Mouse (Mus musculus) liver, embryonic 14.5 days (tissue): ENCODE data around the gene Adcy6.

Source experiments
- CTCF ChIP-seq: IDR thresholded peaks from 2 replicates; pipeline ENCODE4 v1.5.1; 2016; ENCODE audit warnings: antibody characterized with exemption, low read depth, control low read depth
- EP300 ChIP-seq: IDR thresholded peaks from 2 replicates; pipeline ENCODE4 v1.6.1; 2016; ENCODE audit warnings: antibody characterized with exemption, low read depth

DNA sequence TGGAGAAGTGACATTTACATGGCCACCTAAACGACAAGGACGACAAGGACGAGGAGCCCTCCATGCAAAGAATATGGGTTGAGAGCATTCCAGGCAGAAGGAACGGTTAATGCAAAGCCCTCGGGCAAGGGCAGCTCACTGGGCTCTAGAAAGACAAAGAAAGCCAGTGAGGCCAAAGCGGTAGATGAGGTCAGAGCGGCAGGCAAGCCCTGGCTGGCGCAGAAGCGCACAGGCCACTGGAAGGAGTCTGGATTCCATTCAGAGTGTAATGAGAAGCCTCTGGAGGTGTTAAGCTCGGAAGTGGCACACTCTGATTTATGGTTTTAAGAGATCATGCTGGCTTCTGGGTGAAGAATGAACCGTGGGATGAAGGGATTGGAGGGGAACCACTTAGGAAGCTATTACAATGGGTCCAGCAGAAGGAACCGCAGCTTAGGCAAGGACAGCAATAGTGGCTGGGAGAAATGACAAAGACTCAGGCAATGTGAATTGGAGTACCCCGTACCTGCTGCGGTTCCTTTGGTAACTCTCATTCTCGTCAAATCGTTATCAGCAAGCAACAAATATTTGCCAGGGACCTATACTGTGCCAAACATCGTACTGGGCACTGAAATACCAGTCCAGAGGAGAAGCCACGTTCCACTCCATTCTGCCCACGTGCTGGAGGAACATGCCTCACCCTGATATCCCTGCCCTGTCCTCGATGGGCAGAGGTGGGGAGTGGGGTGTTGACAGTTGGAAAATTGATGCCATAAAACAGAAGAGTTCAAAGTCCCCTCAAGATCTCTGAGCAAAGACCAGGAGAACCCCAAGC lies 6.7 kb upstream of the Adcy6 start:
- no peak for TF ChIP-seq CTCF
- TF ChIP-seq EP300, result no peak
